ENCODE assay signal across 12 mouse cellular contexts in genomic region chr2:103705826-103706225, GRCm38 (mm10). TPM values are rescaled to one million over a fixed set of nuclear protein-coding genes. Genes with fewer than 3 reads are reported as not detected.
DNase-seq lines count a peak whose midpoint lies in the region; ATAC-seq and TF ChIP-seq lines count a peak whose summit lies in the region.
"Had no signal": no experiment of that assay in that cellular context is flagged by ENCODE, and none has a peak within 500 bp of the region (broad histone marks: within the 10 kb centered on the region; RNA-seq: fewer than 3 reads in every experiment).

No protein-coding gene starts in this region.

- peak; percentile 59 to 64 for DNase-seq in cerebellum, postnatal 10 days
- DNase-seq in cerebellum, adult 9-10 months: no peak
- no peak for DNase-seq in heart, postnatal 36 days
- DNase-seq in liver, adult 2 months (ENCODE audit: extremely low read depth, low read depth, low spot score): peak; percentile 45
- DNase-seq in gastrocnemius, adult 18-20 months (ENCODE audit: low spot score): no peak

- H3K4me1 ChIP-seq in heart, embryonic 15.5 days (replicated peaks): peaks cover 25% of the 10 kb centered on the region
- H3K4me1 ChIP-seq in liver, adult 2 months (ENCODE audit: control insufficient read depth, insufficient read depth, low read length): peaks cover 12% of the 10 kb centered on the region
- H3K4me1 ChIP-seq in liver, embryonic 12.5 days: peaks cover 25% of the 10 kb centered on the region
- H3K4me1 ChIP-seq in limb, embryonic 13.5 days: peaks cover 46% of the 10 kb centered on the region

- 0 out of 2 replicates have a peak, but pooled peaks have one; percentile 8 for ATAC-seq in heart, embryonic 15.5 days (replicated peaks; ENCODE audit: insufficient number of reproducible peaks, insufficient read depth, low FRiP score, low read depth)
- no peak for ATAC-seq in liver, embryonic 12.5 days
- ATAC-seq in limb, embryonic 13.5 days (ENCODE audit: low FRiP score, low read depth): no peak

- peak overlapping the region; percentile 62 for H3K27ac ChIP-seq in heart, embryonic 15.5 days
- no peak overlapping the region; the same call in 1 of the 2 replicates for H3K27ac ChIP-seq in liver, adult 2 months (replicated peaks; ENCODE audit: insufficient read depth, low read depth, low read length)
- H3K27ac ChIP-seq in liver, embryonic 12.5 days: no peak overlapping the region
- H3K27ac ChIP-seq in limb, embryonic 13.5 days: peak overlapping the region; percentile 52; the same call in 1 of the 2 replicates
- H3K27ac ChIP-seq: hindbrain, embryonic 15.5 days; kidney, postnatal 0 days had no signal

- TF ChIP-seq CTCF in liver, adult 2 months (IDR thresholded peaks at IDR 0.05; ENCODE audit: low read depth, low read length): no peak

- no peak overlapping the region for H3K9ac ChIP-seq in heart, embryonic 15.5 days
- no peak overlapping the region for H3K9ac ChIP-seq in liver, adult 2 months (ENCODE audit: low read depth, low read length)
- H3K9ac ChIP-seq in liver, embryonic 12.5 days: no peak overlapping the region
- H3K9ac ChIP-seq in limb, embryonic 13.5 days: no peak overlapping the region
- H3K9ac ChIP-seq: hindbrain, embryonic 15.5 days; limb, embryonic 15.5 days; lung, embryonic 14.5 days had no signal

- no peaks in the 10 kb centered on the region for H3K9me3 ChIP-seq in heart, embryonic 15.5 days (replicated peaks)
- H3K9me3 ChIP-seq in liver, embryonic 12.5 days (replicated peaks): no peaks in the 10 kb centered on the region
- no peaks in the 10 kb centered on the region for H3K9me3 ChIP-seq in limb, embryonic 13.5 days
- H3K9me3 ChIP-seq: hindbrain, embryonic 15.5 days; limb, embryonic 15.5 days had no signal

- H3K4me3 ChIP-seq in heart, embryonic 15.5 days: no peak overlapping the region
- H3K4me3 ChIP-seq in liver, adult 2 months (ENCODE audit: insufficient read depth, low read depth, low read length): no peak overlapping the region
- H3K4me3 ChIP-seq in liver, embryonic 12.5 days: no peak overlapping the region
- H3K4me3 ChIP-seq in limb, embryonic 13.5 days: no peak overlapping the region
- H3K4me3 ChIP-seq: hindbrain, embryonic 15.5 days; limb, embryonic 15.5 days had no signal

- 72% methylated on average over 4 of the region's 4 CpGs for WGBS in heart, embryonic 15.5 days
- WGBS in liver, adult 2 months: 59% methylated on average over 4 of the region's 4 CpGs
- WGBS in liver, embryonic 12.5 days (ENCODE audit: insufficient replicate concordance): 71% methylated on average over 4 of the region's 4 CpGs
- 80% methylated on average over 4 of the region's 4 CpGs for WGBS in limb, embryonic 13.5 days

- no peak for TF ChIP-seq POLR2A in liver, adult 2 months (IDR thresholded peaks at IDR 0.05; ENCODE audit: extremely low read depth, insufficient read depth, low read length)

- H3K27me3 ChIP-seq in heart, embryonic 15.5 days: no peaks in the 10 kb centered on the region
- H3K27me3 ChIP-seq in liver, adult 2 months (ENCODE audit: control insufficient read depth, insufficient read depth, low read length): no peaks in the 10 kb centered on the region
- peaks cover 4% of the 10 kb centered on the region; the same call in 1 of the 2 replicates for H3K27me3 ChIP-seq in liver, embryonic 12.5 days (replicated peaks)
- H3K27me3 ChIP-seq in limb, embryonic 13.5 days: no peaks in the 10 kb centered on the region
- H3K27me3 ChIP-seq: hindbrain, embryonic 15.5 days had no signal

- peaks cover 50% of the 10 kb centered on the region for H3K36me3 ChIP-seq in heart, embryonic 15.5 days
- H3K36me3 ChIP-seq in liver, adult 2 months (ENCODE audit: control insufficient read depth, insufficient read depth, low read length): peaks cover 3% of the 10 kb centered on the region; the same call in 1 of the 2 replicates
- H3K36me3 ChIP-seq in liver, embryonic 12.5 days: peaks cover 12% of the 10 kb centered on the region; the same call in 1 of the 2 replicates
- peaks cover 77% of the 10 kb centered on the region for H3K36me3 ChIP-seq in limb, embryonic 13.5 days
- H3K36me3 ChIP-seq: hindbrain, embryonic 15.5 days had no signal

- no peaks in the 10 kb centered on the region for H3K79me2 ChIP-seq in liver, adult 2 months (ENCODE audit: control insufficient read depth, insufficient read depth, low read length)

- intact Hi-C loops in heart, postnatal 36 days (cut with DNase I): no loop called here

- no peak overlapping the region for H3K4me2 ChIP-seq in heart, embryonic 15.5 days
- no peak overlapping the region for H3K4me2 ChIP-seq in liver, embryonic 12.5 days
- no peak overlapping the region for H3K4me2 ChIP-seq in limb, embryonic 13.5 days (replicated peaks)
- H3K4me2 ChIP-seq: hindbrain, embryonic 15.5 days; limb, embryonic 15.5 days; lung, embryonic 14.5 days had no signal

RNA-seq across cellular contexts. Expression of gene Nat10, which starts 55.2 kb away (rescaled TPM):
- polyA plus RNA-seq in heart, embryonic 15.5 days (2015; fragmentation: Nextera tagmentation; extraction: Ambion mirVana): 10.9 and 15.3 TPM in 2 replicates
- 10 to 100 TPM; 13.3 to 16.2 TPM for total RNA-seq in heart, postnatal 36 days (2021)
- 8.8 and 8.9 TPM in 2 replicates for total RNA-seq in liver, adult 2 months (2014; rRNA removed)
- polyA plus RNA-seq in liver, adult 2 months (2012; rRNA removed): 16.3 and 28.7 TPM in 2 replicates
- 35.0 and 35.3 TPM in 2 replicates for polyA plus RNA-seq in liver, embryonic 12.5 days (2016; fragmentation: Nextera tagmentation; extraction: Ambion mirVana)
- 27.1 and 28.6 TPM in 2 replicates for polyA plus RNA-seq in limb, embryonic 13.5 days (2015; fragmentation: Nextera tagmentation; extraction: Ambion mirVana)
- 10 to 100 TPM; 14.3 to 17.3 TPM for total RNA-seq in gastrocnemius, adult 18-20 months (2021)

Comparison
In these comparisons a context has a peak if more than half of its experiments do, and no peak if none do; other contexts are left out.
1. DNase-seq: peak in cerebellum, postnatal 10 days (2 of 2) and liver, adult 2 months (single experiment); none in cerebellum, adult 9-10 months (single experiment), heart, postnatal 36 days (0 of 2) and gastrocnemius, adult 18-20 months (single experiment).
2. H3K27ac ChIP-seq: peak in heart, embryonic 15.5 days (single experiment) and limb, embryonic 13.5 days (single experiment); none in liver, adult 2 months (single experiment) and liver, embryonic 12.5 days (single experiment).